Mouse (Mus musculus) cerebellum, postnatal 4 days (tissue): ENCODE measurements around the gene Vgf.
A peak's percentile ranks its signal among the peaks of the same experiment; 100 is the strongest.

Source experiments
- DNase-seq, 2 experiments: peaks; one replicate each; pipeline ENCODE4 v3.0.0; 2022; ENCODE audit warnings: low spot score in 2 of 2, mixed read lengths in 1 of 2

Vgf gene

GRCm38 (mm10) chr5:137070881-137071605, 44.9 kb downstream of the Vgf start:
- no peak for DNase-seq

- peak in 1 of 2 experiments; percentile 66 for DNase-seq
Measured at GRCm38 (mm10) chr5:137072079-137072960, 46.1 kb downstream of the Vgf start, which contains the start of gene Serpine1. Serpine1 (minus strand) TSS chr5:137072268.

GRCm38 (mm10) chr5:137073141-137073540, 46.9 kb downstream of the Vgf start:
- no peak for DNase-seq

GRCm38 (mm10) chr5:137074191-137074651, 48.0 kb downstream of the Vgf start:
- DNase-seq: no peak

- no peak for DNase-seq
Measured at GRCm38 (mm10) chr5:137075726-137076125, 49.5 kb downstream of the Vgf start.

- DNase-seq: no peak
Measured at GRCm38 (mm10) chr5:137076191-137076930, 50.2 kb downstream of the Vgf start.

GRCm38 (mm10) chr5:137077187-137077586, 51.0 kb downstream of the Vgf start:
- DNase-seq: no peak

- no peak for DNase-seq
Measured at GRCm38 (mm10) chr5:137078041-137078440, 51.8 kb downstream of the Vgf start.

GRCm38 (mm10) chr5:137078616-137079015, 52.4 kb downstream of the Vgf start:
- DNase-seq: no peak

GRCm38 (mm10) chr5:137079849-137080248, 53.7 kb downstream of the Vgf start:
- no peak for DNase-seq
